Mouse (Mus musculus): ENCODE results near the gene Ppara.

Ppara gene

GRCm38 (mm10) chr15:85705566-85706332, 29.0 kb upstream of the Ppara start:
- DNase-seq = peak; percentile 85 to 93

GRCm38 (mm10) chr15:85706527-85706926, 28.3 kb upstream of the Ppara start:
- DNase-seq = no peak

- DNase-seq = peak; percentile 81 to 84
Measured at GRCm38 (mm10) chr15:85707017-85707416, 27.8 kb upstream of the Ppara start.

- DNase-seq = no peak
Measured at GRCm38 (mm10) chr15:85707458-85708030, 27.2 kb upstream of the Ppara start.

GRCm38 (mm10) chr15:85708217-85708616, 26.6 kb upstream of the Ppara start:
- DNase-seq = no peak

GRCm38 (mm10) chr15:85708843-85709242, 25.9 kb upstream of the Ppara start:
- peak in 1 of 2 experiments; percentile 54 for DNase-seq

- DNase-seq = peak; percentile 91 to 92
Measured at GRCm38 (mm10) chr15:85709268-85709973, 25.4 kb upstream of the Ppara start.

- peak; percentile 80 to 91 for DNase-seq
Measured at GRCm38 (mm10) chr15:85710179-85710578, 24.6 kb upstream of the Ppara start.

- DNase-seq = no peak
Measured at GRCm38 (mm10) chr15:85710641-85711580, 23.9 kb upstream of the Ppara start.

- peak in 1 of 2 experiments; percentile 59 for DNase-seq
Measured at GRCm38 (mm10) chr15:85712565-85713168, 22.1 kb upstream of the Ppara start.

GRCm38 (mm10) chr15:85713417-85713816, 21.4 kb upstream of the Ppara start:
- DNase-seq = no peak

GRCm38 (mm10) chr15:85715059-85715458, 19.7 kb upstream of the Ppara start:
- DNase-seq = no peak

GRCm38 (mm10) chr15:85716045-85716444, 18.7 kb upstream of the Ppara start:
- peak; percentile 85 to 93 for DNase-seq

- no peak for DNase-seq
Measured at GRCm38 (mm10) chr15:85716591-85716990, 18.2 kb upstream of the Ppara start.

GRCm38 (mm10) chr15:85717008-85717407, 17.8 kb upstream of the Ppara start:
- no peak for DNase-seq

GRCm38 (mm10) chr15:85717800-85718199, 17.0 kb upstream of the Ppara start:
- peak in 1 of 2 experiments; percentile 60 for DNase-seq

GRCm38 (mm10) chr15:85719017-85719416, 15.8 kb upstream of the Ppara start:
- no peak for DNase-seq

GRCm38 (mm10) chr15:85720366-85720841, 14.4 kb upstream of the Ppara start:
- DNase-seq = peak; percentile 77 to 89

GRCm38 (mm10) chr15:85724271-85725165, 10.3 kb upstream of the Ppara start:
- peak; percentile 82 to 83 for DNase-seq

GRCm38 (mm10) chr15:85728224-85728623, 6.6 kb upstream of the Ppara start:
- no peak for DNase-seq

GRCm38 (mm10) chr15:85729256-85729655, 5.5 kb upstream of the Ppara start:
- no peak for DNase-seq
